Mouse (Mus musculus) cortical plate, adult 2 months (tissue): Measurements from ENCODE around the gene Epor. TPM values are rescaled to one million over a fixed set of nuclear protein-coding genes. Genes with fewer than 3 reads are reported as not detected.

Experiments
- H3K27ac ChIP-seq: fragments of 200-500 bp; 2 replicates; pipeline ENCODE4 v1.5.1; 2012; ENCODE audit warnings: low read length, control low read depth, inconsistent platforms; ENCODE audit not compliant: insufficient read depth
- H3K4me1 ChIP-seq: fragments of 200-500 bp; 2 replicates; pipeline ENCODE4 v1.6.1; 2011; ENCODE audit warnings: low read length; ENCODE audit not compliant: control insufficient read depth, insufficient read depth
- H3K4me3 ChIP-seq: fragments of 200-500 bp; 2 replicates; pipeline ENCODE4 v1.5.1; 2011; ENCODE audit warnings: mild to moderate bottlenecking, low read length, control low read depth; ENCODE audit not compliant: insufficient read depth
- CTCF ChIP-seq: fragments of 200-500 bp; IDR thresholded peaks from 2 replicates; pipeline ENCODE4 v1.5.1; 2011; ENCODE audit warnings: mild to moderate bottlenecking, control low read depth, low read length; ENCODE audit not compliant: insufficient read depth; ENCODE audit errors: extremely low read depth
- POLR2A ChIP-seq: fragments of 200-500 bp; IDR thresholded peaks from 2 replicates; pipeline ENCODE4 v1.6.1; 2011; ENCODE audit warnings: mild to moderate bottlenecking, low read length, control low read depth; ENCODE audit not compliant: insufficient read depth; ENCODE audit errors: extremely low read depth
- polyA plus RNA-seq: library from polyadenylated mRNA; depleted of rRNA; stranded (reverse); fragments of >200 nt; gene quantifications from 2 replicates; pipeline ENCODE4 v1.2.3, GENCODE M21; 2012

Epor gene
- polyA plus RNA-seq, 1 experiment: 15.3 TPM

GRCm38 (mm10) chr9:21992227-21992626 lies 28.9 kb upstream of the Epor start:
- Histone ChIP-seq H3K4me1 (0 out of 2 replicates have a peak, but pooled peaks cover 2% of the 10 kb centered on the region), H3K4me3 (no peak overlapping the region), H3K27ac (no peak overlapping the region)
- TF ChIP-seq POLR2A (no peak), CTCF (no peak)

GRCm38 (mm10) chr9:21989230-21990110 lies 26.2 kb upstream of the Epor start, which contains the start of gene Rgl3:
TSS of gene Rgl3 (minus strand) at chr9:21989446.
- H3K4me3 ChIP-seq: peak within 1 kb of the TSS; percentile 33
- H3K27ac ChIP-seq: no peak within 1 kb of the TSS
- no peak for TF ChIP-seq POLR2A
- no peak for TF ChIP-seq CTCF
- 0 out of 2 replicates have a peak, but pooled peaks cover 2% of the 10 kb centered on the region for H3K4me1 ChIP-seq

- TF ChIP-seq CTCF: no peak
- TF ChIP-seq POLR2A: no peak
- Histone ChIP-seq H3K4me3 (peak overlapping the region; percentile 33; the same call in 1 of the 2 replicates), H3K4me1 (0 out of 2 replicates have a peak, but pooled peaks cover 2% of the 10 kb centered on the region), H3K27ac (no peak overlapping the region)
Measured at GRCm38 (mm10) chr9:21988421-21989101, 25.3 kb upstream of the Epor start.

GRCm38 (mm10) chr9:21987592-21988342 lies 24.5 kb upstream of the Epor start:
- no peak for TF ChIP-seq CTCF
- TF ChIP-seq POLR2A: no peak
- H3K4me1 ChIP-seq: 0 out of 2 replicates have a peak, but pooled peaks cover 2% of the 10 kb centered on the region
- no peak overlapping the region for H3K27ac ChIP-seq
- H3K4me3 ChIP-seq: peak overlapping the region; percentile 33; the same call in 1 of the 2 replicates

DNA sequence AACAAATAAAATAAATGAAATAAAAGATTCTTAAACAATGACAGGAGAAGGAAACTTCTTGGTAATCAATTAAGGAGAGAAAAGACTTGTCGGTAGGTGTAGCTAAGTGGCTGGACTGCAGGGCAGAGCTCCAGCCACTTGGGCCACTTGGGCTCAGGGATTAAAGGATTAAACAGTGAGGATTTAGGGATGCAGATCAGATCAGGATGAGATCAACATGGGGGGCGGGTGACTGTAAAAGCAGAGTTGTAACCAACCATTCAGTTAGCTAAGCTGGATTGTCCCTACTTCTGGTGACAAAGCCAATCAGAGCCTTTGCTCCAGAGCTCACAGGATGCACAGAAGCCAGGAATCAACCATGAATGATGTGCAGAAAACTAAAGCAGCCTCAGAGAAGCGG lies 20.6 kb upstream of the Epor start:
- no peak overlapping the region for H3K4me3 ChIP-seq
- no peak for TF ChIP-seq CTCF
- TF ChIP-seq POLR2A: no peak
- H3K4me1 ChIP-seq: 0 out of 2 replicates have a peak, but pooled peaks cover 2% of the 10 kb centered on the region
- no peak overlapping the region for H3K27ac ChIP-seq

DNA sequence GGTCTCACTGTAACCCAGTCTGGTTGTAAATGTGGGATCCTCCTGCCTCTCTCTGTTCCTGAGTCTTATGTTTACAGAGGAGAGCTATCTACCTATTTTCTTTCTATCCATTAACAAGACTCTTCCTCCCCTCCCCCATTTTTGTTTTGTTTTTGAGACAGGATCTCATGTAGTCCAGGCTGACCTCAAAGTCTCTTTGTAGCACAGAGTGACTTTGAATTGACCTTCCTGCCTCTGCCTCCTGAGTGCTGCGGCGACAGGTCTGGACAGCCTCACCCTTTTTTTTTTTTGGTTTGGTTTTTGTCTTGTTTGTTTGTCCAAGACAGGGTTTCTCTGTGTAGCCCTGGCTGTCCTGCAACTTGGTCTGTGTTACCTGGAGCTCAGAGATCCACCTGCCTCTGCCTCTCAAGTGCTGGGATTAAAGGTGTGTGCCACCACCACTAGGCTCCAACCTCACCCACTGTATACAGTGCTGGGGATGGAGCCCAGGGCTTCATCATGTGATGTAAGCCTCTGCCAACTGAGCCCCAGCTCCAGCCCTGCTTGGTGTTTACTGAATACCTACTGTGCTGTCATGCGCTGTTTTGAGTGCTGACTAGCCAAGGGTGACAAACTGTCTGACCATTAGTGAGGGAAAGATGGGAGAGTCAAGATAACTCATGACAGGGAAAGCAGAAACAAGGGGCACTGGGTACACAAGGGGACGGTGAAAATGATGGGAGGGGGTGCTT lies 15.3 kb upstream of the Epor start:
- no peaks in the 10 kb centered on the region for H3K4me1 ChIP-seq
- TF ChIP-seq POLR2A: no peak
- no peak for TF ChIP-seq CTCF
- no peak overlapping the region for H3K27ac ChIP-seq
- no peak overlapping the region for H3K4me3 ChIP-seq

GRCm38 (mm10) chr9:21977972-21978371 lies 14.7 kb upstream of the Epor start:
- Histone ChIP-seq H3K4me1 (no peaks in the 10 kb centered on the region), H3K27ac (no peak overlapping the region), H3K4me3 (no peak overlapping the region)
- TF ChIP-seq POLR2A (no peak), CTCF (peak; percentile 48)

DNA sequence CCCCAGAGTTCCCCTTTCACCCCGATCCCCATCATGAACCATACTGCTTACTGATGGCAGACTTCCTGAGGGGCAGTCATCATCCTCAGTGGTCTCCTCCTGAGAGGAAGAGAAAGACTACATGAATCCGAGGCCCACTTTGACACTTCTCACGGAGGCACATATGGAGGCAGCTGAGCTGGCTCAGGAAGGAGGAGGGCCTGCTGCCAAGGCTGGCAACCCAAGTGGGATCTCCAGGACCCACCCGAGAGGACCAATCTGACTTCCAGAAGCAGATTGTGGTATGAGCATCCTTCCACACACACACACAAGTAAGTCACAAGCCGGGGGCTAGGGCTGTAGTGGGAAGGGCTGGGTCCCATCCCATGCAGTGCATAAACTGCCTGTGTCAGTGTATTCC lies 14.0 kb upstream of the Epor start:
- TF ChIP-seq CTCF (no peak), POLR2A (no peak)
- H3K27ac ChIP-seq: no peak overlapping the region
- no peak overlapping the region for H3K4me3 ChIP-seq
- H3K4me1 ChIP-seq: no peaks in the 10 kb centered on the region
